Mouse (Mus musculus) B cell, adult 62 days (primary cell): ENCODE measurements around the gene Tmprss5. TPM values are rescaled to one million over a fixed set of nuclear protein-coding genes. Genes with fewer than 3 reads are reported as not detected.

Experiments
- total RNA-seq: library from RNA; stranded (reverse); gene quantifications from 4 replicates; pipeline ENCODE4 v1.2.4, GENCODE M21; 2023

The Tmprss5 gene
- total RNA-seq: not detected in 4 replicates

DNA sequence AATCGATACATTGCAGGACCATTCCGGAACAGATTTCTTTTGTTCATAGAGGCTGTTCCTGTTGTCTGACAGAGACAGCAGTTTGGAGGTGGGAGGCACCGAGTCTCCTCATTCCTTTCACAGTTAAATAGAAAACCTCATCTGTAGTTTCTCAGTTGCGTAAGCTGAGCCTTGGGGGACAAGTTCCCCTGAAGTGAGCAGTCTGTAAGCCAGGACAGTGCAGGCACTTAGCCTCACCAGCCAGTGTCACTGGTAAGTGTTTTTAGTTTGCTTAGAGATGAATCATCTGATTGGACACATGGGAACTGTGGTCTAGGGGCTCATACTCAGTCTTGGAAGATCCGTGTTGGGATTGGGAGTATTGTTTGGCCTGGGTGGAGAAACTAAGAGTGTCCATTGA is at the start of gene Tmprss5:
TSS of gene Tmprss5 (plus strand) at position 154 of the 400 bp plus-strand sequence.

DNA sequence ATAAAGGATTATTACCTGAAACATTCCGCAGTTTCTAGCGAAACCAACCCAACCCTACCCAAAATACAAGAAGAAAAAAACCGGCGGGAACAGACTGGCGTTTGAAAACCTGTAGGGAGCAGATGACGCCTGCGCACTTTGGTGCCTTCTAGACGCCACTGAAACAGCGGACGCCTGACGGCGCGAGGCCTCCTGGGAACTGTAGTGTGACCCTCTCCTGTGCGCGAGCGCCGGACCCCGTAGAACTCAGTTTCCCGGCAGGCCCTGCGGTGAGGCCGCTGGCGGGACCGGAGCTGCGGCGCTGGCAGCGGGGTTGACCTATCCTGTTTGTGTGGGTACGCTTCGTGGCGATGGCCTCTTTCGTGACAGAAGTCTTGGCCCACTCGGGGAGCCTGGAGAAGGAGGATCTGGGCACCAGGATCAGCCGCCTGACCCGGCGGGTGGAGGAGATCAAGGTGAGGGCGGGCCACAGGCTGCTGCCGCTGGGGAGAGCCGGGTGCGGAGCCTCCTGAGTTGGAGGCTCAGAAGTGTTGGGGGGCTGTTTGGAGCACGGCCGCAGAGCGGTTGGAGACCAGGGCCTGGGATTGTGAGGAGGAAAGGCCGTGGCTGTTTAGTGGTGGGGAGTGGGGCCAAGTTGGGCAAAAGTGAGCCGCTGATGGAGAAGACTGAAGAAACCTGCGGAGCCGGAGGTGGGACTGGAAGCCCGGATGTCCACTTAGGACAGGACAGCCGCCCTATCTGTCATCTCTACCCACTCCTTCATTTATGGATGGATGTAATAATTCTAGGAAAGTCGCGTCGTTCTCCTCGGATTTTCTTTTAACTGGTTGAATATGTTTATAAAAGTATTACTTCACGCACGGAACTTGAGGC is 25.5 kb upstream of the Tmprss5 start, which contains the start of gene Zw10:
TSS of gene Zw10 (plus strand) at position 281 of the 873 bp plus-strand sequence.

Other genes with a start within 250 kb of the Tmprss5 start
- gene Zbtb16, start 245.0 kb upstream of the Tmprss5 start, total RNA-seq: 0.22 TPM in 1 of 4 replicates, not detected in the others
- gene Htr3a, start 170.2 kb upstream of the Tmprss5 start, total RNA-seq: not detected in 4 replicates
- gene Htr3b, start 116.3 kb upstream of the Tmprss5 start, total RNA-seq: not detected in 4 replicates
- 40.3 to 56.2 TPM (median 44.4 TPM) in 4 replicates for gene Usp28, start 95.9 kb upstream of the Tmprss5 start, total RNA-seq
- 41.8 to 47.2 TPM (median 45.3 TPM) in 4 replicates for gene Zw10, start 25.6 kb upstream of the Tmprss5 start, total RNA-seq
- not detected in 4 replicates for gene Gm4894, start 169.3 kb downstream of the Tmprss5 start, total RNA-seq